Mouse (Mus musculus) lung, postnatal 0 days (tissue): ENCODE data around the gene Plcb1. TPM values are rescaled to one million over a fixed set of nuclear protein-coding genes. Genes with fewer than 3 reads are reported as not detected.
A peak's percentile ranks its signal among the peaks of the same experiment; 100 is the strongest.

Experiments used
- ATAC-seq: fragments of 200-750 bp; cut with Nextera tagmentation; 2 replicates; pipeline ENCODE4 v1.8.0; 2017; ENCODE audit warnings: moderate library complexity
- DNase-seq: peaks from one replicate; pipeline ENCODE4 v3.0.0-alpha.2; 2016; ENCODE audit warnings: low spot score
- H3K27ac ChIP-seq: fragments of 300-500 bp; sonication (generic); 2 replicates; pipeline ENCODE4 v1.5.1; 2014; ENCODE audit warnings: antibody characterized with exemption, mild to moderate bottlenecking, low read length, mixed read lengths
- H3K27me3 ChIP-seq: fragments of 300-500 bp; sonication (generic); replicated peaks from 2 replicates; pipeline ENCODE4 v1.6.1; 2014; ENCODE audit warnings: low read length, mixed read lengths; ENCODE audit not compliant: insufficient read depth
- H3K36me3 ChIP-seq: fragments of 300-500 bp; sonication (generic); 2 replicates; pipeline ENCODE4 v1.6.1; 2014; ENCODE audit warnings: low read length, mixed read lengths; ENCODE audit not compliant: insufficient read depth
- H3K4me1 ChIP-seq: fragments of 300-500 bp; sonication (generic); 2 replicates; pipeline ENCODE4 v1.6.1; 2014; ENCODE audit warnings: antibody characterized with exemption, low read depth, low read length, mixed read lengths; ENCODE audit not compliant: insufficient read depth
- H3K4me2 ChIP-seq: fragments of 300-500 bp; sonication (generic); replicated peaks from 2 replicates; pipeline ENCODE4 v1.6.1; 2014; ENCODE audit warnings: low read depth, mild to moderate bottlenecking, low read length, moderate library complexity, mixed read lengths
- H3K4me3 ChIP-seq: fragments of 300-500 bp; sonication (generic); 2 replicates; pipeline ENCODE4 v1.5.1; 2014; ENCODE audit warnings: low read depth, low read length
- H3K9ac ChIP-seq: fragments of 300-500 bp; sonication (generic); replicated peaks from 2 replicates; pipeline ENCODE4 v1.6.1; 2014; ENCODE audit warnings: low read depth, mild to moderate bottlenecking
- H3K9me3 ChIP-seq: fragments of 300-500 bp; sonication (generic); 2 replicates; pipeline ENCODE4 v1.6.1; 2016; ENCODE audit warnings: low read length, mixed read lengths
- CTCF ChIP-seq: IDR thresholded peaks from 2 replicates; pipeline ENCODE4 v1.5.1; 2016; ENCODE audit warnings: antibody characterized with exemption, mild to moderate bottlenecking
- EP300 ChIP-seq: IDR thresholded peaks from 2 replicates; pipeline ENCODE4 v1.6.1; 2016; ENCODE audit warnings: antibody characterized with exemption, mild to moderate bottlenecking, control low read depth
- WGBS: fragments of 180-500 bp; shearing (Covaris S2); extraction: QIAGEN DNeasy Blood & Tissue Kit; methylation state at CpG from one replicate; pipeline ENCODE4 v1.1.7; 2014; 5-methylcytosine and 5-hydroxymethylcytosine counted together
- polyA plus RNA-seq: library from polyadenylated mRNA; unstranded; fragments of >200 nt; fragmentation: Nextera tagmentation; extraction: Ambion mirVana; gene quantifications from 2 replicates; pipeline ENCODE4 v1.2.1, GENCODE M21; 2015

Plcb1 gene
- polyA plus RNA-seq, 1 experiment from 2014 or later: 8.7 TPM

DNA sequence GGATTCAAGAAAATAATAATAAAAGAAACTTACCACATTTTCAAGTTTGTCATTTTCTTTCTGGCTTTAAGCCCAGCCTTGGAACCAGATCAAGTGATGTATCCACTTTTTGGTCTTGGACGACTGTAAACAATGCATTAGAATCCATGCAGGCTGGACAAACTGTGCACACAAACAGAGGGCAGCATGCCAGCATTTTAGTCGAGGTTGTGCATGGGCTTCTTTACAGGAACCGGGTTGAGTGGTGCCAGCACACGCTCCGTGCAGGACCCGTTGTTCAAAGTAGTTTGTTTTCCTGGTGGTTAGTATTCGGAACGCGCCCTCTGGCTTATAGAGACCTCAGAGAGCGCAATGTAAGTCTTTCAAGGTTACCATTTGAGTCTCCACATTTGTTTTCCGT, 30.5 kb downstream of the Plcb1 start:
- H3K9me3 ChIP-seq: no peaks in the 10 kb centered on the region
- ATAC-seq: peak; percentile 32; the same call in 1 of the 2 replicates
- H3K36me3 ChIP-seq: no peaks in the 10 kb centered on the region
- H3K4me1 ChIP-seq: no peaks in the 10 kb centered on the region; the same call in 1 of the 2 replicates
- 0 out of 2 replicates have a peak, but pooled peaks have one; percentile 4 for TF ChIP-seq CTCF
- no peak for TF ChIP-seq EP300
- no peaks in the 10 kb centered on the region for H3K27me3 ChIP-seq
- no peak overlapping the region for H3K27ac ChIP-seq
- peak overlapping the region; percentile 33 for H3K4me2 ChIP-seq
- no peak overlapping the region for H3K9ac ChIP-seq
- DNase-seq: peak; percentile 54
- no peak overlapping the region for H3K4me3 ChIP-seq
- 44% methylated on average over 11 of the region's 11 CpGs for WGBS

- no peaks in the 10 kb centered on the region for H3K27me3 ChIP-seq
- H3K9me3 ChIP-seq: no peaks in the 10 kb centered on the region
- 67% methylated on average over 7 of the region's 7 CpGs for WGBS
- no peak overlapping the region; the same call in 1 of the 2 replicates for H3K4me2 ChIP-seq
- TF ChIP-seq EP300 (no peak), CTCF (no peak)
- no peak overlapping the region; the same call in 1 of the 2 replicates for H3K27ac ChIP-seq
- no peak overlapping the region for H3K9ac ChIP-seq
- H3K36me3 ChIP-seq: no peaks in the 10 kb centered on the region
- no peak for ATAC-seq
- H3K4me3 ChIP-seq: no peak overlapping the region
- H3K4me1 ChIP-seq: no peaks in the 10 kb centered on the region; the same call in 1 of the 2 replicates
- no peak for DNase-seq
These were observed 31.4 kb downstream of the Plcb1 start for GRCm38 (mm10) chr2:134817058-134817840.

DNA sequence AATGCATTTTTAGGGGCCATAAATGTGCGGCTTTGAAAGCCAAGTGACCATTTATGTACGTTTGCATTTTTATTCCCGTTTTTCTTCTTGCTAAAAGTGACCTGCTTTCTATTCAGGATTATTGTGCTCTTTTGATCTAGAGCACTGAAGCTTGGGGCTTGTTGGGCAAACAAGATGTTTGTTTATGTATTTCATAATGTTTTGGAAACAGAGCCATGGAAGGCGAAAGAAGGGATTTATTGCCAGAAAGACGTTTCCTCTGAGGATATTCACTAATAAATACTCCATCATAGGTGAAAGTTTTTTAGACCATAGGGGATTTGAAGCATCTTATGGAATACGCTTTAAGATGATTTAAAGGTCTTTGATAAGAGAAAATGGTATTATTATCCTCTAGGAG, 35.3 kb downstream of the Plcb1 start:
- Histone ChIP-seq H3K27ac (no peak overlapping the region), H3K4me3 (no peak overlapping the region), H3K27me3 (no peaks in the 10 kb centered on the region), H3K4me2 (no peak overlapping the region), H3K36me3 (no peaks in the 10 kb centered on the region), H3K4me1 (peaks cover 8% of the 10 kb centered on the region; the same call in 1 of the 2 replicates), H3K9ac (no peak overlapping the region), H3K9me3 (no peaks in the 10 kb centered on the region)
- DNase-seq (peak; percentile 35), ATAC-seq (no peak)
- 50% methylated on average over 6 of the region's 6 CpGs for WGBS
- no peak for TF ChIP-seq CTCF
- TF ChIP-seq EP300: no peak

DNA sequence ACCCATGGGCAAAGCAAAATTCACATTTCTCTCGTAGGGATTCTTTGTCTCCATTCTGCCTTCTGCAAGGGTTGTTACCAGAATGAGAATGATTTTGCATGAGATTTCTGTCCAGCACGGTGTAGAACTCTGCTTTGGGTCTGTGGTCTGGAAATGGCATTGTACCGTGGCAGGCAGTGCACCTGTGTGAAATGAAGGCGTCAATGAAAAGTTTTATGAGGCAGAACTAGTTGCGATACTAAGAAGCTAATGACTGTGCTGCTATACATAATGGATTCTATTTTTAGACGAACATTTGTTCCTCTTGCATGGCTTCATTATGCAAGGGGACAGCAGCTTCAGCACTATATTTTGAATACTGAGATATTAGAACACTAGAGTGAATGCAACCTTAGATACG, 39.8 kb downstream of the Plcb1 start:
- Histone ChIP-seq H3K27ac (no peak overlapping the region), H3K4me3 (no peak overlapping the region), H3K36me3 (no peaks in the 10 kb centered on the region), H3K4me1 (peaks cover 15% of the 10 kb centered on the region; the same call in 1 of the 2 replicates), H3K4me2 (no peak overlapping the region), H3K27me3 (no peaks in the 10 kb centered on the region), H3K9ac (no peak overlapping the region), H3K9me3 (no peaks in the 10 kb centered on the region)
- TF ChIP-seq EP300 (no peak), CTCF (no peak)
- peak; percentile 10 for DNase-seq
- ATAC-seq: no peak
- 26% methylated on average over 7 of the region's 7 CpGs for WGBS

DNA sequence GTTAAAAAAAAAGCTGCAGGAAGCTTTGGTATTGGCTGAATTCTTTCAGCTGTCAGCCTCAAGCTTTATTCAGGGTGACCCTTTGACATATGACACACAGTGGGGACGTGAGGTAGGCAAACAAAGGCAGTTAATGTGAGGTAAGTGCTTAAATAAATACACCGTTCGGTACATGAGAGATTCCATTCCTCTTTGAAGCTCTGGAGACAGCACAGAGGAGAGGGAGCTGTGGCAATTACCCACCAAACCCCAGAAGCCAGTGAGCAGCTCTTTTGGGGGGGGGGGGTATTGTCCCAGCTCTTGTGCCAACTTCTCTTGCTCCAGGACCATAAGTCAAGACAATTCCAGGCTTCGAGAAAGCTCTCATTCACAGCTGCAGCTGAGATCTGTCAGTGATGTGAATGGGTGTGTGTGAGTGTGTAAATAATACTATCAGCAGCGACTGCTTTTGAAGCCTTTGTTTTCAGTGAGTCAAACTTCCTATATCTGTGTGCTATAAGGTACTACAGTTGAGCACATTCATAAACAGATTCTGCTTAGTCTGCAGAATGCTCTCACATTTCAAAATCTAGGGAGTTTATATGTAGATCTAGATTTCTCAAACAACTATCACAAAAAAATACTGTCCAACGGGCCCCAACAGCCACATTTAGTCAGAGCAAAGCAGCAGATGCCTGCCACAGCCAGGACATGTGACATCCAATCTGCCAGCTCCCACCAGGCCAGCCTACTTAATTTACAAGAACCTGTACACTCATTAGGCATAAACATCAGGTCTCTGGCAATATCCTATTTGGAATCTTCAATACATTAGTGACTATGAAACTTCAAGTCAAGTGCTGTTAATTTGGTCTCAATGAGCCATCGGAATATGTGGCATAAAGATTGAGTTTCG, 40.5 kb downstream of the Plcb1 start:
- 29% methylated on average over 8 of the region's 8 CpGs for WGBS
- Histone ChIP-seq H3K9me3 (no peaks in the 10 kb centered on the region), H3K27me3 (no peaks in the 10 kb centered on the region), H3K4me1 (peaks cover 15% of the 10 kb centered on the region; the same call in 1 of the 2 replicates), H3K9ac (no peak overlapping the region), H3K4me2 (0 out of 2 replicates have a peak overlapping the region, but pooled peaks have one; percentile 8), H3K4me3 (no peak overlapping the region), H3K36me3 (no peaks in the 10 kb centered on the region), H3K27ac (peak overlapping the region; percentile 5; the same call in 1 of the 2 replicates)
- DNase-seq (peak; percentile 54), ATAC-seq (peak; percentile 73)
- no peak for TF ChIP-seq CTCF
- no peak for TF ChIP-seq EP300
